Mouse (Mus musculus) frontal cortex, postnatal 25 days (tissue): ENCODE results near the gene Rbm15.

Experiments
- DNase-seq, 2 experiments: peaks; one replicate each; pipeline ENCODE4 v3.0.0; 2022; ENCODE audit warnings: low spot score in 2 of 2

Rbm15 gene

DNA sequence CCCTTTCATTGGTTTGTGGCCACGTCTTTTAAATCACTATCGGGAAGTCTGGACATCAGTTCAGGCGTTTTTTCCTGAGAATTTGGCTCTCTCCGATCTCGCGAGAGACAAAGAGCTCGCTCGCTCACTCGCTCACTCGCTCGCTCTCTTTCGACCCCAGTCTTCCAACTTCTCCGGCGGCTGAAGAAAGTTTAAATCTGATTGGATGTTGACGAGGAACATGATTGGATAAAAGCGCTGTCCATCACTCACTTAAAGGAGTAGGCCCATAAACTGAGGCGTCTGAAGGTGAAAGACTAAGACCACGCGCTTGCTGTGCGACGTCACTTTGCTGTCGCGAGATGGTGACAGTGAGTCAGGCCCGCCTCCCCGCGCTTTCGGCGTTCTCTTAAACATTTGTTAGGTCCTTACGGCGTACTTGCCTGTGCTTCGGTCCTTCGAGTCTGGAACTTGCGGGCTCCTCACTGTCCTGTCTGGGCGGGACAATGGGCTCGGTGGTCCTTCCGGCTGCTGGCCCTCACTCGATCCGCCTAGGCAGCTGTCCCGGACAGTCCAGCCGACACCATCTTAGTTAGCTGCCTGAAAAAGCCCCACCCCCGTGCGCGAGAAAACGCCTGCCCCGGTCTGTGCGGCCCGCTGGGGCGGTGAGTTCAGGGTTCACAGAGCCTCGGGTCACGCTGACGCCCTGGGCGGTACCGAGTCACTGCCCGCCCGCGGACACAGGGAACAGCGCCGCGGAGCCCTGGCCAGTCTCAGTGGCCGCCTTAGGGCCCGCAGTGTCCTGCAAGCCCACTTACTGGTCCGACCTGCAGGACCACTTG is at the start of gene Rbm15:
TSS of gene Rbm15 (minus strand) at position 293 of the 821 bp plus-strand sequence.
- peak; percentile 91 to 95 for DNase-seq

DNA sequence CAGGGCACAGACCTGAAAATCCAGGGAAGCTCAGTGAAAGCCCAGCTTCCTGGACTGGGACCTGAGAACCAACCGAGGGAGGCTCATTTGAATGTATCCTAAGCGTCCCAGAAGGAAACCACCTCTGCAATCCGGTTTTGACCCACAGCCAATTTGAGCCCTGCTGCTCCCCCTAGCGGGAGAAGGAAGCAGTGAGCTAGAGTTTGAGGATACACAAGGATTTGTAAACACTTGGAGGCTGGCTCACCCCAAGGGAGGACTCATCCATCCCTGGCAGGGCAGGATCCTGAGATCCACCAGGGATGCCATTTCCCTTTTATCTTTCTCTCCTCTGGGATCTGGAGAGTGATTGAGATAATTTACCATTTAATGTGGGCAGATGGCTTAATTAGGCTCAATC is 45.9 kb upstream of the Rbm15 start:
- peak; percentile 50 to 52 for DNase-seq

DNA sequence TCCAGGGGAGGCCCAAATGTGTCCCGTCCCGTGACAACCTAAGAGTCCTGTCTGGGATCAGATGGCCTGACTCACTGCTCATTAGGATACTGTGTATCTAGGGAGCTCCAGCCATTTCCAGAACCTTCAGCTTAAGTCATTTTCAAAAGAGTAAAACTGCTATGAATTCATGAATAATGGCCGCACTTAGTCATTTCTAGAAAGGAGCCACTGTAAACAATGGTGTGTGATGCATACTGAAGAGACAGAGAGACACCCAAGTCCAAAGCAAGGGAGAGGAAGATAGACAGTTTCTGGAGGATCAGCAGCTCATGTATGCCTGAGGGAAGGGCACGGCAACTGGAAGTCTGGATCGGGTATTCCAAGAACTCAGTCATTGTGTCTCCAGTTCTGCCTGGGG is 45.2 kb upstream of the Rbm15 start:
- DNase-seq: no peak

DNA sequence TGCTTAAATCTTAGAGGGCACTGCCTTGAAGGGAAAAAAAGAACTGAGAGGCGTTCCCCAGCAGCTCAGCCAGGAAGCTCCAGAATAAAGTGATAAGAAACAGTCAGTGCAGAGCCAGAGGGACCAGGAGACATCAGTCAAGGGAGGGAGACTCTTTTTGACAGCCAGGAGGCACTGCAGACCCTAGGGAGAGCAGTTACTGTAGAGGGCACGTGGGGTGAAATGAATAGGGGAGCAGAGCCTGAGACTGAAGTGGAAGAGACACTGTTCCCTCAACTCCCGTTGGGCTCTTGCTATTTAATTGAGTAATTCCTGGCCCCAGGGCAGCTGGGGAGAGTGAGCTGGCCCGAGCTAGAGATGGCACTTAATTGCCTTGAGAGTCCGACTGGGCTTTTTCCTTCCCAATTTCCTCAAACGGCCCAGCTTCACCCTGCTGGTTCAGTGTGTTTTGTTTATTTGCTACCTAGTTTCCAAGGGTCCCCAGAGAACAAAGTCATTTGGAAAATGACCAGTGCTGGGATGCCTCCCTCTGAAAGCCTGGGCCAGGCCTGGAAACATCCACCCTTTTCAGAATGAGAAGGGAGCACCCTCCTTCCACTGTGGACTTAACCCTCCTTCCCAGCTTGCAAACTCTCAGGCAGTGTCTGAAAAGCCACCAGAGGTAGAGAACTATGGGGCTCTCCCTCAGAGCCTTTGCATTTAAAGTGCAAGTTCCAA is 41.6 kb upstream of the Rbm15 start:
- DNase-seq: no peak

DNA sequence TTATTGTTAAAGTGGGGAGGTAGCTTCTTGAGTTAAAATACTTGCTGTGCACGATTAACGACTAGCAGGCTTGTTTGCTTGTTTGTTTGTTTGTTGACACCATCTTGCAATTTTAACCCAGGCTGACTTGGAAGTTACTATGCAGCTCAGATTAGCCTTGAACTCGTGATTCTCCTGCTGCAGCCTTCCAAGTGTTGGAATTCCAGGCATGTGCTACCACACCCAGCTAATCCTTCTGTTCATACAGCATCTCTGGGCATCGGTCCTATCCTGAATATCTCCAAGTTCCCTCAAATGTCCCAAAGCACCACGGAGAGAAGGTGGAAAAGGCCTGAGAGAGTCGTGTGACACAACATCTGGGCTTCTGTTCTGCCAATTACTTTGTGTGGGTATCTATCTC is 35.7 kb upstream of the Rbm15 start:
- DNase-seq: no peak

DNA sequence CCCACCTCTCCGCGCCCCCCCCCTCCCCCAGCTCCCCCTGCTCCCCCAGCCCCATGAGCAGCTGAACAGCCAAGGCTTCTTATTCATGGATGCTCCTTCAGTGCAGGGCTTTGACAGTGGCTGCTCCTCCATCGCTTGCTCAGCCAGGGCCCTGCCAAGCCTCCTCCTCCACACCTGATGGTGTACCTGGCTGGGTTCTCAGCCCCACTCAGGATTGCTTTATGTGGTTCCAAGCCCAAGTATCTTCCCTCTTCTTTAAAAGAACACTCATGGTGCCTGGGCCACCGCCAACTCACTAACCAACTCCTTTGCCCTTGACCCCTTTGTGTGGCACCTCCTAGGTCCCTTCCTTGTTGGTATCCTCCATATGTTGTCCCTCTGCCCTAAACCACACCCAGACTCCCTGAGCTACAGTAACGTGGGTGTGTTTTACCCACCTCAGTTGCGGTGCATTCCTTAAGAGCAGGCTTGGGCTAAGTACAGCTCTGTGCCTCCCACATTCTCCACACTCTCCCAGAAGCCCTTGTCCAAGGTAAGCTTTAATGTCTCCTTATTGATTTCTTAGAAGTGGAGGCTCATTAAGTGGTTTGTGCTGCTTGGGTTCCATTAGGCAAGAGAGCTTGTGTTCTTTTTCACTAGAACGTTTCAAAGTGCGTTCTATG is 34.6 kb upstream of the Rbm15 start:
- no peak for DNase-seq

DNA sequence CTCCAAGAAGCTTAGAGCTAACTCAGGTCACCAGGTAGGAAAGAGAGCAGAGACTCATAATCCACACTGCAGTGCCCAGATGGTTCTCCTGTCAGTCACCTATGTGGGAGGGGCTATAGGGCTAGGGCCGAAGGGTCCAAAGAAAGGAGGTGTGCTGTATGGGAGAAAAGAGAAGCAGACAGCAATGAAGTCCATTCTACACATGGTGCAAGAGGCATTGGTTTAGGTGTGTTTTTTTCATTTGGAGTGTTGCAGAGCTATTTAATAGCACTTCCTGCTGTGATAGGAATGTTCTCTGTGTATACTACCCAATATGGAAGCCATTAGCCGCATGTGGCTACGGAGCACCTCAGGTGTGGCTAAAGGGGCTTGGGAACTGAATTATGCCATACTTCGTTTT is 31.9 kb upstream of the Rbm15 start:
- DNase-seq: no peak

DNA sequence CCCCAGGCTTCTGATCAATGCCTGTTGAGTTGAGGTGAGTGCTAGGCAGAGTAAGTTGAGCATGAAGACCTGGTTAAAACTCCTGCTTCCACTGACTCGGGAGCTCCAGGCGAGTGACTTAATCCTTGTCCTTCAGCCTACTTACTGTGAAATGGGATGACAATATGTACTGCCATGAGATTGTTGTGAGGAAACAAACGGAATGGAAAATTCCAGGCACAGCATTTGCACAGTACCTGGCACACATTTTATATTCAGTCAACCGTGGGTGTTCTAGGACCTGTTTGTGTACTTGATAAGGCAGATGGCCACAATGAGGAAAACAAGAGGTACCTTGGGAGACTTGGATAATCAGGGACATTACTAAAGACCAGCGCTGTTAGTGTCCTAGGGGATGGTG is 29.9 kb upstream of the Rbm15 start:
- no peak for DNase-seq

DNA sequence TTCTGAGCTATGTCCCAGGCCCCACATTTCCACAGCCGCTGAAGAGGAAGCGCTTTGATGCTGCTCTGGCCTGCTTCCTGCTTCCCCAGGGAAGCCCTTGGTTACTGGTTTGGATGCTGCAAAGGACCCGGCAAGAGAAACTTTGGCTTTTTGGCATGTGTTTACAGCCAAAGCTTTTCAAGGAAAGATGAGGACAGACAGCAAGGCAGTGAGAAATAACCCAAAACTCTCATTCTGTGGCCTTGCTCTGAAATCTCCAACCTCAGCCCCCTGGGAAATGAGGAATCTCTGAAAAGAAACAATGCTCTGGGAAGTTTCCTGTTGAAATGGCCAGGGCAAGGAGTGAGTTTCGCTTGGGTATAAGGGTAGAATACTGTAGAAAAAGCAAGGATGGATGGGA is 26.9 kb upstream of the Rbm15 start:
- no peak for DNase-seq

DNA sequence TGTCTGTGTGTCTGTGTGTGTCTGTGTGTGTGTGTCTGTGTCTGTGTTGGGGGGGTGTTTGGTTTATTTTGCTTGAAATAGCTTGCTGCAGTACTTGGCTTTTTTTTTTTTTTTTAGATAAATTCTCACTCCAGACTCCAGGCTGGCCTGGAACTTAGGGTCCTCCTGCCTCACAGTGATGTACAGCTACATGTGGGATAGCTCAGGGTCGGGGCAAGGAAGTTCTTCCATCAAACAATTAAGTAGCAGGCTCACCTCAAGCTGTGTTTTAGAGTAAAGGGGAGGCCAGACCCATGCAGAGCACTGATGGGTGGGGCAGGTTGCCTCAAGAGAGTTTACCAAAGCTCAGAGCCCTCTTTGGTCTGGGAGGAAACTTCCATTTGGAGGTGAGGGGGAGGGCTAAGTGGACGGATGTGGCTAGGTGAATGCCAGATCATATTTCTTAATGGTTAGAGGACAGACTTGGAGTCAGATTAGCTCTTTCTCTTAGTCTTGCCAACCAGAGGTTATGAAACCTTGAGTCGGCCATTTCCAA is 24.3 kb upstream of the Rbm15 start:
- no peak for DNase-seq

DNA sequence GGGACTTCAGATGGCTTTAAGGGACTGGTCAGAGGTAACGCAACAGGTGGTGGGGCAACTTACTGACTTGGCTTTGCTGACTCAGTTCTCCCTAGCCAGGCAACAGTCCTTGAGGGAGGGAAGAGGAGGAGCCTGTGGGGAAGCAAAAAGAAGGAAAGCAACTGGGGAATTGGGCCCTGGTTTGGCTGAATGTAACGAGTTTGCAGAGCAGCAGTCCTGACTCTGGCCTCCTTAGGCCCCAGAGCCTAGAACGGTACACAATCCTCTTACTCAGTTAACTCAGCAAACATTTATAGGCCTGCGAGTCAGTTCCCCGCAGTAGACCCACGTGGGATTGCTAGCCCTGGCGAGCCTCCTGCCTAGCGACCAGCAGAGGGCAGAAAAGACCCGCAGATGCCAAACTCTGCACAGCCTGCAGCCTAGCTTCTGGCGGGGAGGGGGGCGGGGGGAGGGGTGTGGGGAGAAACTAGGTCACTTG is 23.5 kb upstream of the Rbm15 start:
- peak; percentile 65 to 82 for DNase-seq

DNA sequence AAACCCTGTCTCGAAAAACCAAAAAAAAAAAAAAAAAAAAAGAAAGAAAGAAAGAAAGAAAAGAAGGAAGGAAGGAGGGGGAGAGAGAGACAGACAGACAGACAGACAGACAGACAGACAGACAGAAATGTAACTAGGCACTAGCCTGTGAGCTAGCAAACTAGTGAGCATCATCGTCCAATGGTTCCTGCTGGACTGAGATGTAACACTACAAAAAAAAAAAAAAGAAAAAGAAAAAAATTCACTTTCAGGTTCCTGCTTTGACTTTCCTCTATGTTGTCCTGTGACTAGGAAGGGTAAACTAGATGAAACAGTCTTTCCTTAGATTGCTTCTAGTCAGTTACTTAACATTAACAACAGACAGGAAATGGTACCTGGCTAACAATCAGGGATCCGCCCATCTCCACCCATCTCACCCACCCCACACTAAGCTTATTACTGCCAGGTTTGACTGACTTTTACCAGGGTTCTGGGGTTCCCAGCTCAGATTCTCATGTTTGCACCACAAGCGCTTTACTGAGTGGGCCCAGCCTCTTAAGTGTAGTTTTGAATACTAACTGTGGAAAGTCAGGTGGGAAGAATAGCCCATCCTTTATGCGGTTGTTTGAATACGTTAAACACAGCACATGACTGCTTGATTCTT is 22.3 kb upstream of the Rbm15 start:
- DNase-seq: no peak

DNA sequence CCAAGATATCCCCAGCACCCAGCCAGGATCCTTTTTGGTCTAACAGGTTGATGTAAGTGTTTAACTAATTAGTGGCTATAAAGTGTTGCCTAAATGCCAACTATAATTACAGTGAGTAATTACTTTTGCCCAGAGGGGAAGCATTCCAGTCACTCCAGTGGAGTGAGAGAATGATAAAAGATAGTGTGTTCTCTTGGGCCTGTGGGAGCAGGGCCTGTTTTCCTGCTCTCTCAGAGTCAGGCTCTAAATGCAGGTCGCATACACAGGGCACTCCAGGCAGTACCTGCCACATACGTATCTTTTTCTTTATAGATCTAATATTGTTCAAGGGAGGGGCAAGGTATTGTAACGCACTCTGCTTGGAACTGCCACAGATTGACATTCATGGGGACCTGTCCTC is 18.2 kb upstream of the Rbm15 start:
- no peak for DNase-seq

DNA sequence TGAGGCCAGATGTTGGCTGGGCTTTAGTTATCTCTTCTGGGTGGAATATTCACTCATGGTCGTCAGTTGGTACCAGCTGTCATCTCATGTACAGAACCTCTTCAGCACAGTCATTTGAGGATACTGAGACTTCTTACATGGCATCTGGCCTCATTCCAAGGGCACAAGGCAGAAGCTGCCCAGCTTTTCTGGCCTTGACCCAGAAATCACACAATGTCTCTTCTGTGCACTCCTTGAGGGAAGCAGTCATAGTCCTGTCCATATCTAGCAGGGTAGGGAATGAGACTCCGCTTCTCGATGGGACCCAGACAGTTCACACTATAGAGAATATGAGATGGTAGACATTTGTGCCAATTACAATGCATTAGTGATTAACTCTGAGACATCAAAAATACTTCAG is 15.5 kb upstream of the Rbm15 start:
- DNase-seq: no peak

DNA sequence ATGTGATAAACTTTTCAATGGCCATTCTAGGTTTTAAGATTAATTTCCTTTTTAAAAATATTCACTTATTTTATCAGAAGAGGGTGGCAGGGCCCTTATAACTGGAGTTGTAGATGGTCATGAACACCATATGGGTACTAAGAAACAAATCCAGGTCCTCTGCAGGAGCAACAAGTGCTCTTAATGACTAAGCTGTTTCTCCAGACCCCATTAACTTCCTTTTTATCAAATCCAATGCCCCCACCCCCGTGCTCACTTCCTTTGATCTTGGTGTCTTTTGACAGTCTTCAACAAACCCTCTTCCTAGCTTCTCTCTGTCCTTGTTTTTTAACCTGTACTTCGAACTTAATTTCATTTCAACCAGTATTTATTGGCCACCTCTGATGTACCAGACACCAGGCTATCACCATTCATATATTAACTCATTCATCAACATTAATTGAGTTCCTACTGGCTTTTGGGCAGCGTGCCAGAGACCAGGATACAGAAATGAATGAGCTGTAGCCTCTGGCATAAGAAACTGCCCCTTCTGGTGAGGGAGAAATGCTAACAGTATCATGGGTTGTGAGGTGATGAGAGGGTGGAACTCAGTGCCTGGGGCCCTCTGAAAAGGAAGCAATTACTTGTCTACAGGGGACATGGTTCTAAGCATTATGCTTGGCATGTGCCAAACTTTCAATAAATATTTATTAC is 11.7 kb upstream of the Rbm15 start:
- no peak for DNase-seq

DNA sequence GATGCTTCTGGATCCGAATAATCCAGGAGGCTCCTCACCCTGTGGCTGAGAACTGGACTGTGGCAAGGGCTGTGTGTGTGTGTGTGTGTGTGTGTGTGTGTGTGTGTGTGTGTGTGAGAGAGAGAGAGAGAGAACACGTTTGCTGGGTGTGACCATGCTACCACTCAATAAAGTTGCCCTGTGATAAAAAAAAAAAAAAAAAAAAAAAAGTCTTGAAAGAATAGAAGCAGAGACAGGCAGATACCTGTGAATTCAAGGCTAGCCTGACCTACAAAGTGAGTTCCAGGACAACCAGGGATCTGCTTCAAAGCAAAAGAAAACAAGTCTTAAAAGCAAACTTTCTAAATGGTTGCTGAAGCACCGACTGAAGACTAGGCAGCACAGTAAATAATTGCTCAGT is 10.5 kb upstream of the Rbm15 start:
- no peak for DNase-seq

DNA sequence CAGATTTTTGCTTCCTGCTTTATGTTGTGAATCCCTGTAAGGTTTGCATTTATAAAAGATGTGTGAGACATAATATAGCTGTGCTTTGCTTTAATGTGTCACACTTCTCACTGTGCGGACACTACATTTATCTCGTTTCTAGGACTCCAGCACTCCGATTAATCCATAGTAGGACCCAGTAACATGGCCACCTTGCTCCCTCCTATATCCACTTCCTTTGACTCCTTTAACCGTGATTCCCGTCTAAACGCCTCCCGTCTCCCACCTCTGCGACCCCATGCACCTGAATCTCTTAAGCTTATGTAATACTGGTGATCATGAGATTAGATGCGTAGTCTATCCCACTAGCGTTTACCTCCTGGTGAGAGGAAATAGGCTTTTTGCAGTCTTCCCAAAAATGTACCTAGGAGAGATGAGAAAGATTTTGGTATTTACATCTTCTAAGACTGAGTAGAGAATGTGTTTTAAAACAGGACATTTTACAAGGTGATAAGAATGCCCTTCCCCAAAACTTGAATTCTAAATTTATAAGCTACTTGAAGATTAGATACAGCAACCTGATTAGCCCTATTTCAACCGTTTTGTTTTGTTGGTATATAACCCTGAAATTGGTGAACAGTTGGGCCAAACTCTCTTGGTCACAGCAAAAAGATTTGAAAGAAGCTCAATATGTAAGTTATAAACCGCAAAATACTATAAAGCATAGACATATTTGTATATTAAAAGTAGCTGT is 895 bp upstream of the Rbm15 start:
- no peak for DNase-seq

DNA sequence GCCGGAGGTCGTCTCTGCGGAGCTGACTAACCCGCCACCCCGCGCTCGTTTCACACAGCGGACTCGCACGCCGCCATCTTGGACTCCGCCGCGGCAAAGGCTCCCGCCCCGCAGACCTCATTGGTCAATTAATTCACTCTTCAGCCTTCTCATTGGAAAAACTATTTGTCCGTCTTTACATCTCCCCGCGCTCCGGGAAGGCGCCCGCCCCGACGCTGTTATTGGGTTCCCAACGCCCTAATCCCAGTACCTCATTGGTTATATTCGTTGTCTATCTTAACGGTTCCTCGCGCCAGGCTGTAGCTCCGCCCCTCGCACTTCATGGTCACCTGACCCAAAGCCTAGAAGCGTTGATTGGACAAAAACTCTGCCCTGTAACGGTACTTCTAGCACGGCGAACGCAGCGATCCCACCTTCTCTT is 503 bp downstream of the Rbm15 start:
- peak; percentile 86 to 91 for DNase-seq

DNA sequence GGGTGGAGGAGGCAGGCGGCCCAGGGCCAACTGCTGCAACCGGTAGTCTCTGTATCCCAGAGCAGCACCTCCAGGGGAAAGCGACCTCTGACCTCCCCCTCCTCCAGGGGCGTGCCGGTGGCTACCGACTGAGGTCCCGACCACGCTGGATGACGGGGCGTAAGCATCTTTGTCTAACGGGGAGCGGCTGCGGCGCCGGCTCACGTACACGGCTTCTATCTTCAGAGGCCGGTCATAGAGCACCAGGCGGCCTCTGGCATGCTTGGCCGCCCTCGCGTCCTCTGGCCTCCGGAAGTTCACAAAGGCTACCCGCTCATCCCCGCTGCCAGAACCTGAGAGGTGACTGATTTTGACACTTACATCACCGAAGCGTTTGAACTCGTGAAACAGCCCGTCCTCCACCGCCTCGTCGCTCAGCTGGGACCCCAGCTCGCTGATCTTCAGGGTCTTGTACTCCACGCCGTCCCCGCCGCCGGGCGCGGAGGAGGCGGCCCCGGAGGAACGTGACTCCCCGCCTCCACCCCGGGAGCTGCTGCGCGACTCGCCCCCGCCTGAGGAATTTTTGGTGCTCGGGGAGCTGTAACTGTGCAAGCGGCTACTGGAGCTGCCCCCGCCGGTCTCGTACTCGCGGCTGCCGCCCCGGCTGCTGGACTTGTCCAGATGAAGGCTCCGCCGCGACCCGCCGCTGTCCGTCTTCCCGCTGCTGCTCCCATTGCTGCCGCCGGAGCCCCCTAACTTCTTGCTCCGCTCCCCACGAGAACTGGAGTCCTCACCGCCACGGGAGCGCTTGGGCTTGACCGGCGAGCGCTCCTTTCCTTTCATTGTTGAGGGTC is 1.1 kb downstream of the Rbm15 start:
- DNase-seq: peak in 1 of 2 experiments; percentile 10

DNA sequence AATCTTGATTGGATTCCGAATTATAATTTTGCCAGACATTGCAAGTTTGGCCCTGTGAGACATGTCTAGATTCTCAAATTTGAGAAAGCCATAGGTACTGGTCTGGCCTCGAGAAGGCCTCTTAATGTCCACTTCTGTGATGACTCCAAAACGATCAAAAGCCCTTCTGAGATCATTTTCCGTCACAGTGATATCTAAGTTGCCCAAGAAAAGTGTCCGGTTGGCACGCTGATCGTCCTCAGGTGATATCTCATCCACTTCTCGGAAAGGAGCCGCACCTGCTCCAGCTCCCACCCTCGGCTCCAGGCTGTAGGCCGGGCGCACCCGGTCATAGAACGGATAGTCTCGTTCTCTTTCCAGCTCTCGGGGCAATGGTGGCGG is 1.7 kb downstream of the Rbm15 start:
- no peak for DNase-seq
